Mouse (Mus musculus): ENCODE measurements at regions not wholly inside any gene's neighbourhood (a gene's known extent, or its start where the extent isn't known, plus 50 kb on each side); places are given as distances from the start of the nearest gene placed in this dataset.

DNA sequence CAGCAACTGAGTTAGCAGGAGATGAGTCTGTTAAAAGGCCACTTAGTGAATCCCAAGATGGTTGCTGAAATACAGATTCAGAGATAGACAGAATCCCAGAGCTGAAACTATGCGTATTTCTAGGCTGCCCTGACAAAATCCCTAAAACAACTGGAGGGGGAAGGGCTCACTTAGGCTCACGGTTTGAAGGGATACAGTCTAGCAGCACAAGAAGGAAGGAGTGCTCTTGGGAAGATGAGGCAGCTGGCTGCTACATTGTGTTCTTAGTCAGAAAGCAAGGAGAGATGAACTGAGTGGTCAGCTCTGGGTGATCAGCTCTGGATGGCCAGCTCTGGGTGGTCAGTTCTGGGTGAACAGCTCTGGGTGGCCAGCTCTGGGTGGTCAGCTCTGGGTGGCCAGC, 180.6 kb downstream of the Cbln4 start:
- Histone ChIP-seq H3K36me3 (replicated peaks) (no peaks in the 10 kb centered on the region), H3K27ac (replicated peaks) (no peak overlapping the region), H3K27me3 (no peaks in the 10 kb centered on the region), H3K4me1 (replicated peaks) (no peaks in the 10 kb centered on the region), H3K9me3 (replicated peaks) (no peaks in the 10 kb centered on the region), H3K4me2 (no peak overlapping the region), H3K9ac (no peak overlapping the region), H3K4me3 (replicated peaks) (no peak overlapping the region)
- ATAC-seq (ENCODE audit: insufficient read depth) = no peak
- 44% methylated on average over 2 of the region's 2 CpGs for WGBS (ENCODE audit: insufficient replicate concordance)

DNA sequence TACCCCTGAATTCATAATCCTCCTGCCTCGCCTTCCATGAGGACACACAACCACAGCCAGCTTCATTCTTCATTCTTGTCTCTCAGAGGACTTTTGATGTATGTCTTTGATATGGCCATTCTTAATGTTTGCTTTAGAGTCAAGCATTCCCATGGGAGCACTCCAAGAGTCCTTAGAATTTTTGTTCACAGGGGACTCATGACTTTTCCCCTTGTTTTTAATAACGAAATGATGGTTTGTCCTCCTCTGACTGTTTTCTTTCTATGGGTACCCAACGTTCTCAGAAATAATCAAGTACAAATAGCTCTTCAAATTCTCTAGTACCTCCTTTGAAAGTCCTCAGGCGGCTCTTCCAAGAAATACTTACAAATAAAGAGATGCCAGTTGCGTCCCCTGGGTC, 184.4 kb downstream of the Cbln4 start:
- no peaks in the 10 kb centered on the region for H3K9me3 ChIP-seq (replicated peaks)

DNA sequence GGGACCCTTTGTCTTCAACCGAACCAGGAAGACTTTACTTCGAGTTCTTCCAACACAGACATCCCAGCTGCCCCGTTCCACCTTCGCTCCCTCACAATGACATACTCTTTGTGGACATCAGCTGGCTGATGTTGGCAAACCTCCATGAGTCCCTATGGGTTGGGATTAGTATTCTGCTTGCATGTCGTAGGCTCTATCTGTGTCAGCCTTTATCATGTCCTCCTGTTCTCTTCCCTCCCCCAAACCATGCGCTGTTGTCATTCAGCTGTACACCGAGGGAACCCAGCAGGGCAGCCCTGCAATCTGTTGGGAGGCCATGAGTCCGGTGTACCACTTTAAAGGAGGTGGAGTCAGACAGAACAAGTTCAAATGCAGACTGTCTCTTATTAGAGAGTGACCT, 186.8 kb downstream of the Cbln4 start:
- H3K27ac ChIP-seq (replicated peaks) = no peak overlapping the region
- H3K9me3 ChIP-seq (replicated peaks) = 0 out of 2 replicates have a peak, but pooled peaks cover 4% of the 10 kb centered on the region
- ATAC-seq (ENCODE audit: insufficient read depth) = no peak
- H3K4me2 ChIP-seq = no peak overlapping the region
- WGBS (ENCODE audit: insufficient replicate concordance) = 64% methylated on average over 8 of the region's 8 CpGs
- H3K27me3 ChIP-seq = no peaks in the 10 kb centered on the region
- no peaks in the 10 kb centered on the region for H3K4me1 ChIP-seq (replicated peaks)
- no peaks in the 10 kb centered on the region for H3K36me3 ChIP-seq (replicated peaks)
- no peak overlapping the region for H3K4me3 ChIP-seq (replicated peaks)
- no peak overlapping the region for H3K9ac ChIP-seq

More for the DNA sequence above, 184.4 kb downstream of the Cbln4 start:
- WGBS (ENCODE audit: insufficient replicate concordance) = 35% methylated on average over 5 of the region's 5 CpGs
- Histone ChIP-seq H3K4me3 (replicated peaks) (no peak overlapping the region), H3K4me1 (replicated peaks) (no peaks in the 10 kb centered on the region), H3K4me2 (no peak overlapping the region), H3K27ac (replicated peaks) (no peak overlapping the region), H3K27me3 (no peaks in the 10 kb centered on the region), H3K36me3 (replicated peaks) (no peaks in the 10 kb centered on the region), H3K9ac (no peak overlapping the region)
- no peak for ATAC-seq (ENCODE audit: insufficient read depth)

DNA sequence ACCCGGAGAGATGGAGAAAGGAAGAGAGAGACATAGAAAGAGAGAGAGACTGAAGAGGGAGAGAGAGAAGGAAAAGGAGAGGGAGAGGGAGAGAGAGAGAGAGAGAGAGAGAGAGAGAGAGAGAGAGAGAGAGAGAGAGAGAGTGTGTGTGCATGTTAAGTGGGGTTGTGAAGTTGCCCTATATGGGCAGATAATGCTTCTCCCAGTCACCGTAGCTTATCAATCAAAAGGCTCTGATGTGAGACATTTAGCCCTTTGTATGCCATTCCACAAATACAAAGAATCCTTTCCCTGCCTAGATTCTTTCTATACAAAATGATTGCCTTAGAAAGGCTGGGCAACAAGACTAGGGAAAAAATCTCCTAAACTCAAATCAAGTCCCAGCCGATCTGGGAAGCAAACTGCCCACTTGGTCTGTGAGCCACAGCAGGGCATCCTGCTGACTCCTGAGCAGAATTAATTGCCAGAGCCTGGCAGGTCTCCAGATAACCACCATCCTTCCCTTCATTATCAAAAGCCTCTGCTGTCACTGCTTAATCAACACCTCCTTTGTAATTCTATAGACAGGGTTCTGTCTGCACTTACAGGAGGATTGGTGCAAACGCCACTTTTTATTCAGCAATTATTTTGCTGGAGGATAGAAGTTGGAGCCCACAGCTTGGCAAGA, 196.3 kb downstream of the Cbln4 start:
- H3K4me2 ChIP-seq = no peak overlapping the region
- no peak overlapping the region for H3K4me3 ChIP-seq (replicated peaks)
- H3K9ac ChIP-seq = no peak overlapping the region
- H3K9me3 ChIP-seq (replicated peaks) = 0 out of 2 replicates have a peak, but pooled peaks cover 2% of the 10 kb centered on the region
- H3K36me3 ChIP-seq (replicated peaks) = no peaks in the 10 kb centered on the region
- WGBS (ENCODE audit: insufficient replicate concordance) = 42% methylated on average over 4 of the region's 4 CpGs
- H3K27me3 ChIP-seq = no peaks in the 10 kb centered on the region
- no peak for ATAC-seq (ENCODE audit: insufficient read depth)
- H3K27ac ChIP-seq (replicated peaks) = no peak overlapping the region
- H3K4me1 ChIP-seq (replicated peaks) = no peaks in the 10 kb centered on the region

DNA sequence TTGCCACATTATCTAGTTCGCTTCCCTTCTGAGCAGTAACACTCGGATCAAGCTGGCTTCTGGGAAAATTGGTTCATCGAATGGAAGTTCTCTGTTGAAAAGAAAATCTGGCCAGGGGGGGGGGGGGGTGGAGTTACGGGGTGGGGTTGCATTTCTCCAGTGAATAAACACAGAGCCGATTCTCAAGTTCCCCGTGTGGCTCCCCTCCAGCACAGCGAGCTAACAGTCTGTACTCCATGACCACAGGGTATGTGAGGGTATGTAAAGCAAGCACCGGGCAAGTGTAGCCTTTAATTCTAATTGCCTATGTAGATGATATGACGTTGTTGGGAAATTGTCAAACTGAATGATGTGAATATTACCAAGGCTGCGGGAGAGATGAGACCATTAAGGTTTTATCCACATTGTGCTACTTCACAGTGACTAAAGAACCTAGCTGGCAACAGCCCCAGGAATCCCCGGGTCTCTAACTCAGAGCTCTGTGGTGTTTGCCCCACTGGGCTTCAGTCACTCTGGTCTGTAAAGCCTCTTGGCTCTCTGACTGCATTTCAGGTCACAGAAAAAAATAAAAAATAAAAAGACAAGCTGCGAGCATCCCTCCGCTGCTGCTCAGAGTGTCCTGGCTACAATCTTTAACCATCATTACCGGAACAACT, 203.1 kb downstream of the Cbln4 start:
- Histone ChIP-seq H3K9me3 (replicated peaks) (0 out of 2 replicates have a peak, but pooled peaks cover 3% of the 10 kb centered on the region), H3K4me1 (replicated peaks) (no peaks in the 10 kb centered on the region), H3K9ac (no peak overlapping the region), H3K27ac (replicated peaks) (no peak overlapping the region), H3K36me3 (replicated peaks) (no peaks in the 10 kb centered on the region), H3K27me3 (no peaks in the 10 kb centered on the region), H3K4me2 (no peak overlapping the region), H3K4me3 (replicated peaks) (no peak overlapping the region)
- no peak for ATAC-seq (ENCODE audit: insufficient read depth)
- 64% methylated on average over 14 of the region's 14 CpGs for WGBS (ENCODE audit: insufficient replicate concordance)

DNA sequence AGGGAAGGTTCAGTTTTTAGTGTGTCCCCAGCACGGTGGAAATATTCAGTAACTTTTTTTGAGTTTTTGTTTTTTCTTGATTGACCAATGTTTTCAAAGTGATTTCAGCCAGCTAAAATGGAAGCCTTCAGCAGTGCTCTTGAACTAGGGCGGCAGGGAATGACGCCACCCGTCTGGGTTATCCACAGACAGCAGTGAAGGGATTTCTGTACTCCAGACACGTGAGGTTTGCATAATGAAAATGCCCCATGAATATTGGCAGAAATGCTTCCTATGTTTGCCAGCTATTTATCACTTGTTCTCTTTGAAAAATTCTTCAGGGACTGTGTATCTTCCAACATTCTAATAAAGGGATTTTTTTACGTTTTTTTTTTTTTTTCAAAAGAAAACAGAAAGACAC, 221.1 kb downstream of the Cbln4 start:
- Histone ChIP-seq H3K27me3 (no peaks in the 10 kb centered on the region), H3K4me3 (replicated peaks) (no peak overlapping the region), H3K4me2 (no peak overlapping the region), H3K27ac (replicated peaks) (no peak overlapping the region), H3K9ac (no peak overlapping the region), H3K9me3 (replicated peaks) (no peaks in the 10 kb centered on the region; the same call in 1 of the 2 replicates), H3K4me1 (replicated peaks) (no peaks in the 10 kb centered on the region), H3K36me3 (replicated peaks) (no peaks in the 10 kb centered on the region)
- WGBS (ENCODE audit: insufficient replicate concordance) = 68% methylated on average over 6 of the region's 6 CpGs
- no peak for ATAC-seq (ENCODE audit: insufficient read depth)

DNA sequence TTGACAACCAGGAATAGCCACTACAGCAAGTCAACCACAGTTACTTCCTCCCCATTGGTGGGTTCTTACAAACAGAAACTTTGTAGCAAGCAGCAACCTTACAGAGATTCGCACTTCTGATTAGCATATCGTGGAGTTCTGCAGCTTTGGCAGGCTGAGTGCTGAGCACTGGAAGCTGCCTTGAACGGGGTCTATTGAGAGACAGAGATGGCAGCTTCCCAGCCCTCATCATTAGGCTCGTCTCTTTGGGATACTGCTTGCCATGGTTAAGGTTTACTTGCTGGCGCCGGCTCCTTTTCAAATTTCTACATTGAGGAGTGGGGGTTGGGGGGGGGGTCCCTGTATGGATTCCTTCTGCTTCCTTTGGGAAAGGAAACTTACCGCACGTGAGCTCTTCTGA, 224.8 kb downstream of the Cbln4 start:
- Histone ChIP-seq H3K9ac (no peak overlapping the region), H3K4me2 (no peak overlapping the region), H3K4me3 (replicated peaks) (no peak overlapping the region), H3K27ac (replicated peaks) (no peak overlapping the region), H3K27me3 (no peaks in the 10 kb centered on the region), H3K36me3 (replicated peaks) (no peaks in the 10 kb centered on the region), H3K9me3 (replicated peaks) (no peaks in the 10 kb centered on the region), H3K4me1 (replicated peaks) (no peaks in the 10 kb centered on the region)
- ATAC-seq (ENCODE audit: insufficient read depth) = no peak
- WGBS (ENCODE audit: insufficient replicate concordance) = 57% methylated on average over 8 of the region's 8 CpGs

DNA sequence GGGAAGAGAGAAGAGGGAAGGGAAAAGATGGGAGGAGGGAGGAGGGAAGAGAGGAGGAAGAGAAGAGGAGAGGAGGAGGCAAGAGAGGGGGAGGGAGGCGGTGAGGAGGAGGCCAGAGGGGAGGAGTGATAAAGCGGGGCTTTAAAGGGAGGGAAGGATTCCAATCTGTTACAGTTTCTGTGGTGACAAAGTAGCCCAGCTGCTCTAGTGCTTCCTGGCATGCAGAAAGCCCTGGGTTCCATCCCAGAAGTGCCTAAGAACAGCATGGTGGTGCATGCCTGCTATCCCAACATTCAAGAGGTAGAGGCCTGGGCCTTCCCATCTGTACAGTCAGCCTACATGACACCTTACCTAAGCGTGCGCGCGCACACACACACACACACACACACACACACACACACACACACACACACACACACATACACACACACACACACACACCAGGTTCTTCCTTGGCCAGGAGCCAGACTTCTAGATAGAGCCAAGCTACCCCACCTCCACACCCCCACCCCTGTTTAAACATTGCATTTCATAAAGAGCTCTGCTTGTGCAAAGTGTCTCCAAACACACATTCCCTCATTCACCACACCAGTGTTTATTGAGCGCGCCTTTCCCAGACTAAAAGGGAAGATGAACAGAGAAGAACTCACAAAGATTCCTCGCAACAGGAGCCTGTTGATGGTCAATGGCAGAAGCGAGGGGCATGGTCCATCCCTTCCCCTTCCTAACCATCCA, 226.4 kb downstream of the Cbln4 start:
- Histone ChIP-seq H3K36me3 (replicated peaks) (no peaks in the 10 kb centered on the region), H3K27ac (replicated peaks) (no peak overlapping the region), H3K27me3 (no peaks in the 10 kb centered on the region), H3K9me3 (replicated peaks) (no peaks in the 10 kb centered on the region), H3K4me1 (replicated peaks) (no peaks in the 10 kb centered on the region), H3K4me2 (no peak overlapping the region), H3K4me3 (replicated peaks) (no peak overlapping the region), H3K9ac (no peak overlapping the region)
- ATAC-seq (ENCODE audit: insufficient read depth) = no peak
- 66% methylated on average over 10 of the region's 10 CpGs for WGBS (ENCODE audit: insufficient replicate concordance)

DNA sequence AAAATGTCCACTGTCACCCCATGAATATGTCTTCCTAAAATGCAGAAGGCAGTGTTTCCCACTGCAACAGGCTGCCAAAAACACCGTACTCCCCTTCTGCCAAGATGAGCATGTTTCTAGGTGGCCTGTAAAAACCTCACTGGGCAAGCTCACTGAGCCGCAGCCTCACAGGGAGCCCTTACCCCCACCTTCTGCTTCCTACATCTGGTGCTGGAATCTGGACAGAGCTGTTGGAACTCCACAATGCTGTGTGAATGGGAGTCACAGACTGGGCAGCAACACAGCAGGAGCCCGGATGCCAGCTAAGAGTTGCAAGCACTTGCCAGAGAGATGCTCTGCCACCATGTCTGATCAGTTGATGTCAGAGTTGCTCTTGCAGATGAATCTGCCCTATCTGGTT, 230.6 kb downstream of the Cbln4 start:
- H3K4me3 ChIP-seq (replicated peaks) = no peak overlapping the region
- no peaks in the 10 kb centered on the region for H3K4me1 ChIP-seq (replicated peaks)
- no peaks in the 10 kb centered on the region for H3K36me3 ChIP-seq (replicated peaks)
- ATAC-seq (ENCODE audit: insufficient read depth) = no peak
- no peak overlapping the region for H3K4me2 ChIP-seq
- WGBS (ENCODE audit: insufficient replicate concordance) = 61% methylated on average over 3 of the region's 3 CpGs
- H3K9me3 ChIP-seq (replicated peaks) = no peaks in the 10 kb centered on the region
- no peak overlapping the region for H3K27ac ChIP-seq (replicated peaks)
- H3K27me3 ChIP-seq = no peaks in the 10 kb centered on the region
- H3K9ac ChIP-seq = no peak overlapping the region

DNA sequence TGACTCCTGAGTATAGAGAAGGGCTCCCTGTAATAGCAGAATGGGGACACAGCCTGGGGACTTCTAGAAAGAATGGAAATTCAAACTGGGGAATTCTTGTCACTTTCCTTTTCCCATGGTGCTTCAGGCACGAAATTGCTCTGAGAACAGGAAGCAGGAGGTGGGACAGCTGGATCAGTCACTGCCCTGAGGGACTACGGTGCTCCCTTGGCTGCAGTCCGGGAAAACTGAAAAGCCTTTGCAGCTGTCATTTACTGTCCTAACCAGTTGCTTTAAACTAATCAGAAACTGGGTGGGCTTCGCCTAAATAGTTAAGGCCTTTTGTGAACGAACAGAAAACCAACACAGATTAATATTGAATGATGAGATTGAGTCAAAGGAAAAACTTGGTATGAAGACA, 237.9 kb downstream of the Cbln4 start:
- H3K4me3 ChIP-seq (replicated peaks) = no peak overlapping the region
- WGBS (ENCODE audit: insufficient replicate concordance) = 46% methylated on average over 5 of the region's 5 CpGs

DNA sequence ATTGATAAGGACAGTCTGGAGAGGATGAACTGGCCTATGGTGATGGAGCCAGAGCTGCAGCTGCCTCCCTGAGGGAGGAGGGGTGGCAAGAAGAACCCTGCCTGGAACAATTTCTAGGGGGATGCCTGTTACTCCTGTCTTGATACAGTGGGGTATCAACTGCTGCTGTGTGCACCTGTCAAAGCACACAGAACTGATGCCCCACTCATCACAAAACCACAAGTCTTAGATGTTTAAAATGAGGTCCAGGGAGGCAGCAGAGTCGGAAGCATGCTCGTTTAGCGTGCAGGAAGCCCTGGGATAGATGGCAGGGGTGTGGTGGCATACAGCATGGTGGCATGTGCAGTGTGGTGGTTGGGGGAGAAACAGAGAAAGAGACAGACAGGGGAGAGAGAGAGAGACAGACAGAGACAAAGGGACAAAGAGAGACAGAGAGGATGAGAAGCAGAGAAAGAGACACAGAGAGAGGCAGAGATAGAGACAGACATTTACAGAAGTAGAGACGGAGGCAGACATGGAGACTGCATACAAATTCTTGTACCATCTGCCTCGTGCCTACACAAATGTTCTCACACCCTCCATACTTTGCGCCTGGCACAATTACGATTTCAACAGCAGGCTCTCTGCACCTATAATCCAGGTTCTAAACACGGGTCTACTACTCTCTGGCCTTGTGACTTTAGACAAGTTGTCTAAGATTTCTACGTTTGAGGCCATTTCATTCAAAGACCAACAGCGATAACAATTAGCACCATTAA, 242.6 kb downstream of the Cbln4 start:
- Histone ChIP-seq H3K4me3 (replicated peaks) (no peak overlapping the region), H3K27me3 (no peaks in the 10 kb centered on the region), H3K9me3 (replicated peaks) (0 out of 2 replicates have a peak, but pooled peaks cover 7% of the 10 kb centered on the region), H3K4me1 (replicated peaks) (no peaks in the 10 kb centered on the region), H3K4me2 (no peak overlapping the region), H3K36me3 (replicated peaks) (no peaks in the 10 kb centered on the region), H3K27ac (replicated peaks) (no peak overlapping the region), H3K9ac (no peak overlapping the region)
- ATAC-seq (ENCODE audit: insufficient read depth) = no peak
- WGBS (ENCODE audit: insufficient replicate concordance) = 58% methylated on average over 10 of the region's 10 CpGs

More for the DNA sequence above, 237.9 kb downstream of the Cbln4 start:
- no peak for ATAC-seq (ENCODE audit: insufficient read depth)
- H3K9me3 ChIP-seq (replicated peaks) = 0 out of 2 replicates have a peak, but pooled peaks cover 4% of the 10 kb centered on the region
- H3K36me3 ChIP-seq (replicated peaks) = no peaks in the 10 kb centered on the region
- no peaks in the 10 kb centered on the region for H3K27me3 ChIP-seq
- H3K4me1 ChIP-seq (replicated peaks) = no peaks in the 10 kb centered on the region
- no peak overlapping the region for H3K9ac ChIP-seq
- no peak overlapping the region for H3K27ac ChIP-seq (replicated peaks)
- no peak overlapping the region for H3K4me2 ChIP-seq

Measured in liver, embryonic 15.5 days (tissue).